Mouse (Mus musculus): ENCODE data around the gene A430078G23Rik.

- TF ChIP-seq CTCF (IDR thresholded peaks at IDR 0.05; ENCODE audit: low read depth) (no peak), EP300 (IDR thresholded peaks at IDR 0.05; ENCODE audit: low read depth) (no peak)
Measured at GRCm38 (mm10) chr8:3346691-3347413, 6.4 kb upstream of the A430078G23Rik start.

Measured in liver, embryonic 14.5 days (tissue).